Mouse (Mus musculus) embryonic fibroblast, embryonic 13.5 days (primary cell): ENCODE data around the gene Hcls1.

Source experiments
- CTCF ChIP-seq: IDR thresholded peaks from 2 replicates; pipeline ENCODE4 v1.5.1; 2011; ENCODE audit warnings: mild to moderate bottlenecking, control low read depth, low read length, moderate library complexity, borderline replicate concordance; ENCODE audit not compliant: insufficient read depth
- POLR2A ChIP-seq: IDR thresholded peaks from 2 replicates; pipeline ENCODE4 v1.6.1; 2011; ENCODE audit warnings: low read depth, mild to moderate bottlenecking, control low read depth, low read length, moderate library complexity

GRCm38 (mm10) chr16:36893317-36893716 lies 41.5 kb upstream of the Hcls1 start:
- TF ChIP-seq CTCF (no peak), POLR2A (no peak)
